Mouse (Mus musculus) olfactory bulb, adult 2 months (tissue): Measurements from ENCODE around the gene Lrg1. TPM values are rescaled to one million over a fixed set of nuclear protein-coding genes. Genes with fewer than 3 reads are reported as not detected.

ENCODE experiments used
- H3K27ac ChIP-seq: fragments of 200-500 bp; 2 replicates; pipeline ENCODE4 v1.5.1; 2012; ENCODE audit warnings: low read depth, low read length; ENCODE audit not compliant: insufficient read depth
- H3K4me1 ChIP-seq: fragments of 200-500 bp; 2 replicates; pipeline ENCODE4 v1.6.1; 2012; ENCODE audit warnings: low read length; ENCODE audit not compliant: control insufficient read depth, insufficient read depth
- H3K4me3 ChIP-seq: fragments of 200-500 bp; 2 replicates; pipeline ENCODE4 v1.5.1; 2012; ENCODE audit warnings: mild to moderate bottlenecking, low read depth, low read length, moderate library complexity; ENCODE audit not compliant: insufficient read depth
- CTCF ChIP-seq: fragments of 200-500 bp; IDR thresholded peaks from 2 replicates; pipeline ENCODE4 v1.5.1; 2012; ENCODE audit warnings: low read depth, mild to moderate bottlenecking, low read length, moderate library complexity; ENCODE audit not compliant: insufficient read depth
- POLR2A ChIP-seq: fragments of 200-500 bp; IDR thresholded peaks from 2 replicates; pipeline ENCODE4 v1.6.1; 2012; ENCODE audit warnings: mild to moderate bottlenecking, low read depth, low read length, moderate library complexity; ENCODE audit not compliant: insufficient read depth
- WGBS: fragments of 180-500 bp; shearing (Covaris S2); methylation state at CpG from one replicate; pipeline ENCODE4 v1.1.7; 2018; 5-methylcytosine and 5-hydroxymethylcytosine counted together
- polyA plus RNA-seq: library from polyadenylated mRNA; stranded (reverse); fragments of >200 nt; gene quantifications from 2 replicates; pipeline ENCODE4 v1.2.4, GENCODE M21; 2012; ENCODE audit warnings: low replicate concordance; ENCODE audit not compliant: missing spikeins, insufficient read depth, insufficient read length

The Lrg1 gene
- polyA plus RNA-seq, 1 experiment, result not detected

DNA sequence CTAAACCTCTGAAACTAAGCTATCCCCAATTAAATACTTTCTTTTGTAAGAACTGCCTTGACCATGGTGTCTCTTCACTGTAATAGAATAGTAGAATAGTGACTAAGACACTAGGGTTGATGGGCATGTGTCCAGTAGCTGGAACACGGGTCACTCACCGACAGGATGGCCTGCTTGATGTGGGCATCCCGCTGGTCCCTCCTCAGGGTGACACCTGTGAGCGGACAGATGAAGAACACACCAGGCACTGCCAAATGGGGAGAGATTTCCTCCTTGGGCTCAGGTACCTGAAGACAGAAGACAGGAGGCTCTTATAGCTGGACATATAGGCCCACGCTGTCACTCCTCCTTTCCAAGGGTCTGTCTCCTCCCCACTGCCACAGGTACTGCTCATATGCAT, 49.6 kb downstream of the Lrg1 start:
- TF ChIP-seq CTCF (no peak), POLR2A (no peak)

DNA sequence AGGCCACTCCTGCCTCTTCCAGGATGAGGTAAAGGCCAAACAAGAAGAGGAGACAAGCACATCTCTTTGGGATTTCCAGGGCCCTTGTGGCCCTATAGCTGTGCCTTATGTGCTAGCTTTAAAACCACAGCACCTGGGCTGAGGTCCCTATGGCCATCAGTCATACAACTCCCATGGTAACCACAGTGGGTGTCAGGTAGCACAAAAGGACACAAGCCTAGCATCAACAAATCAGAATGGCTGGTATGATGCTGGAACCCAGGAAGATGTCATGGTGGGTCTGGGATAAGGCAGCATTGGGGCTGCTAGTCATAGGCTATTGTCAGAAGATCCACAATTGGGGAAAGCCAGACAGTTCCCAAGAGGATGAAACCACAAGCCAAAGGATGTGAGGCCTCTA, 50.7 kb downstream of the Lrg1 start:
- TF ChIP-seq CTCF (no peak), POLR2A (no peak)
- no peak overlapping the region for H3K27ac ChIP-seq
- peaks cover 5% of the 10 kb centered on the region for H3K4me1 ChIP-seq
- no peak overlapping the region for H3K4me3 ChIP-seq

More for the DNA sequence above, 49.6 kb downstream of the Lrg1 start:
- 92% methylated on average over 5 of the region's 5 CpGs for WGBS
- Histone ChIP-seq H3K4me3 (no peak overlapping the region), H3K27ac (no peak overlapping the region), H3K4me1 (peaks cover 5% of the 10 kb centered on the region)

Other genes with a start within 250 kb of the Lrg1 start
- gene Zfp119a, start 243.1 kb downstream of the Lrg1 start, polyA plus RNA-seq, result not detected in 2 replicates
- not detected in 2 replicates for gene Zfp959, start 229.9 kb downstream of the Lrg1 start, polyA plus RNA-seq
- gene Zfp119b, start 172.5 kb downstream of the Lrg1 start, polyA plus RNA-seq, result not detected in 2 replicates
- not detected in 2 replicates for gene Ebi3, start 169.4 kb downstream of the Lrg1 start, polyA plus RNA-seq
- not detected in 2 replicates for gene Yju2, start 162.9 kb downstream of the Lrg1 start, polyA plus RNA-seq
- gene Shd, start 151.5 kb downstream of the Lrg1 start, polyA plus RNA-seq, result not detected in 2 replicates
- not detected in 2 replicates for gene Fsd1, start 135.5 kb downstream of the Lrg1 start, polyA plus RNA-seq
- not detected in 2 replicates for gene Stap2, start 116.4 kb downstream of the Lrg1 start, polyA plus RNA-seq
- not detected in 2 replicates for gene Mpnd, start 116.3 kb downstream of the Lrg1 start, polyA plus RNA-seq
- gene Sh3gl1, start 85.4 kb downstream of the Lrg1 start, polyA plus RNA-seq, result not detected in 2 replicates
- gene Chaf1a, start 81.6 kb downstream of the Lrg1 start, polyA plus RNA-seq, result not detected in 2 replicates
- not detected in 2 replicates for gene Ubxn6, start 47.0 kb downstream of the Lrg1 start, polyA plus RNA-seq
- 483 TPM in 1 of 2 replicates, not detected in the other for gene Hdgfl2, start 42.4 kb downstream of the Lrg1 start, polyA plus RNA-seq
- not detected in 2 replicates for gene Plin4, start 12.2 kb downstream of the Lrg1 start, polyA plus RNA-seq
- gene Plin5, start 4.4 kb downstream of the Lrg1 start, polyA plus RNA-seq, result not detected in 2 replicates
- gene Sema6b, start 18.3 kb upstream of the Lrg1 start, polyA plus RNA-seq, result not detected in 2 replicates
- not detected in 2 replicates for gene Tnfaip8l1, start 40.5 kb upstream of the Lrg1 start, polyA plus RNA-seq
- gene Mydgf, start 61.9 kb upstream of the Lrg1 start, polyA plus RNA-seq, result not detected in 2 replicates
- not detected in 2 replicates for gene Dpp9, start 96.9 kb upstream of the Lrg1 start, polyA plus RNA-seq
- gene Fem1a, start 134.8 kb upstream of the Lrg1 start, polyA plus RNA-seq, result not detected in 2 replicates
- not detected in 2 replicates for gene Ticam1, start 154.8 kb upstream of the Lrg1 start, polyA plus RNA-seq
- gene Plin3, start 170.9 kb upstream of the Lrg1 start, polyA plus RNA-seq, result not detected in 2 replicates
- not detected in 2 replicates for gene Arrdc5, start 178.3 kb upstream of the Lrg1 start, polyA plus RNA-seq
- not detected in 2 replicates for gene Uhrf1, start 181.3 kb upstream of the Lrg1 start, polyA plus RNA-seq
- gene Kdm4b, start 204.1 kb upstream of the Lrg1 start, polyA plus RNA-seq, result not detected in 2 replicates